Mouse (Mus musculus) urinary bladder, postnatal 36 days (tissue): ENCODE data around the gene Hmgn3.
"Not testable (repeated sequence)": the region's sequence is repeated elsewhere in the genome, so short reads cannot be mapped to it uniquely, and the experiment has no call there.

ENCODE experiments used
- DNase-seq, 2 experiments: peaks; one replicate each; pipeline ENCODE4 v3.0.0; 2022; ENCODE audit warnings: low spot score in 2 of 2, mixed read lengths in 1 of 2

Hmgn3 gene

GRCm38 (mm10) chr9:83146446-83147188, at the start of gene Hmgn3:
Gene Hmgn3 (minus strand): TSS chr9:83146685.
- peak; percentile 82 to 91 for DNase-seq

DNA sequence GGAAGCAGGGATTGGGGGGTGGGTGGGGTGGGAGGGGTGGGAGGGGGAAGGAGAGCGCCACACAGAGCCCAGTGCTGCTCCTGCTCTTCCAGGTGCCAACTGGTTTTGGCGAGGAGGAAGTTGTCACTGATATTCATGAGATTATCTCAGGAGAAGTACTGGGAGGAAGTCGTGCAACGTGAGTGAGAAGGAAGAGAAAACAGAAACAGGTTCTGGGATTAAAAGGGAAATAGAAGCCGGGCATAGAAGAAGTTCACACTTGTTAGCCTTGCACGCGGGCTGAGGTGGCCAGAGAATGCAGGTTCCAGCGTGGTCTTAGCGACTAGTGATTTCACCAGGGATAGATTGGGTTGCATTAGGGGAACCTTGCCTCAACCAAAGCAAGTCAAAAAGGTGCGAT, 49.3 kb upstream of the Hmgn3 start:
- DNase-seq = no peak

DNA sequence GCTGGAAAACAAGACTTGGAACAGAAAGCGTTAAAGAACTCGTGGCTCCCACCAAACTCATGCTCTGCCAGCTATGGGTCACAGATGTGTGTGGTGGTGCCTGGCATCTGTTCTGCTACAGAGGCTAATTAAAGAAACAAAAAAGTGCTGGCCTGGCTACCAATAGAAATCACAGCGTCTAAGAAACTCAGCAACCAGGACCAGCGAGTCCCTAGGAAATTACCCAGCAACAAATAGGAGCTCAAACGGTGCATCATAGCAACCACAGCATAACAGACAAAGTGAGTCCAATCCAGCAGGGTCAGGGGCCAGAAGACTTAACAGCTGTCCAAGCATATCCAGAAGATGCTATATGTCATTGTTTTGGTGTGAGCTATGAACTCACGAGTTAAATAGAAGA, 48.5 kb upstream of the Hmgn3 start:
- no peak for DNase-seq

DNA sequence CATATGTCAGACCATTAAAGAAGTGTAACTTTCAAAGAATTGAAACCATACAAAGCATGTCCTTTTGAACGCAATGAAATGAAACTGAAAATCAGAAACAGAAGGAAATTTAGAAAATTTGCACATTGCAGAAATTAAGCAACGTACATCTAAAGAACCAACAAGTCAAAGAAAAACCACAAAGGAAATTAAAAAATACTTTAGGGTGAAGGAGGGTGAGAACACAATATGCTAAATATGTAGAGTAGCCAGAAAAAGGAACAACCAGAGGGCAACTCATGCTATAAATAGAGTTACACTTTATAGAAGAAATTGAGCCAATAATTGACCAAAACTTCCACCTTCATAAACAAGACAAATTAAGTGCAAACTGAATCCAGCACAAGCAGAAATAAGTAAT, 41.3 kb upstream of the Hmgn3 start:
- DNase-seq = no peak

- DNase-seq = peak; percentile 39 to 42
Observed at GRCm38 (mm10) chr9:83145591-83146445, 667 bp downstream of the Hmgn3 start.

DNA sequence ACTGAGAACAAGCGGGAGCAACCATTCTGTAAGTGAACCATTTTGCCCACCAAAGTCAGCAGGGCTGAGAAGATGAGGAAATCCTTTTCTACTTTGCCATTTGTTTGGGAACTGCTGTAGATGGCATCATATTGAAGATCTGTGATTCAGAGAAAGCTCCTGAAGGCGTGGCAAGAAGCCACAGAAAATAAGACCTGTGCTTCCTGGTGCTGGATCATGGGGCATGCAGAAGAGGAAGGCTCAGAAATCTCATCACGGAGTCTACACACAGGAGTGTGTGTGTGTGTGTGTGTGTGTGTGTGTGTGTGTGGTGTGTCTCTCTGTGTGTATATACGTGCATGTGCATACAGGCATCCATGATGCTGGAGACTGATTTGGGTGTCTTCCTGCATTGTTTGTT, 16.7 kb downstream of the Hmgn3 start:
- no peak for DNase-seq

DNA sequence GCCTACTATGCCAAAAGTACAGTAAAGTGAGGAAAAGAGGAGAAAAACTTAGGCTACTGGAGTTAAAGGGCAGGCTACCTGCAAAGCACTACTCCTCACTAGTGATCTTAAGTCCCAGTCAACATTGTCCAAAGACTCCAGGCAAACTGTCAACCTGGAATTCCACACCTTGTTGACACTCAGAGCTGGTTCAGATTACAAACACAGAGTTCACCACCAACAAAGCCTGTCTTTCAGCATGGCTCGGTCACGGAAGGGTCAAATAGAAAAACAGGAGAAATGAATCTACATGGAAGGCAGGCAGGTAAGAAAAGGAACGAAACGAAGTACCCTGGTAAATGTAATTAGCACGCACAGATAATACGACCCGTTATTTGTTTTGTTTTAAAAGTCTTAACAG, 18.6 kb downstream of the Hmgn3 start:
- DNase-seq = peak in 1 of 2 experiments; percentile 26

- DNase-seq = not testable (repeated sequence)
Observed at GRCm38 (mm10) chr9:83126482-83126881, 20.0 kb downstream of the Hmgn3 start.

- no peak for DNase-seq
Observed at GRCm38 (mm10) chr9:83119211-83119610, 27.3 kb downstream of the Hmgn3 start.

GRCm38 (mm10) chr9:83117486-83117885, 29.0 kb downstream of the Hmgn3 start:
- no peak for DNase-seq

- no peak for DNase-seq
Observed at GRCm38 (mm10) chr9:83116774-83117474, 29.6 kb downstream of the Hmgn3 start.

DNA sequence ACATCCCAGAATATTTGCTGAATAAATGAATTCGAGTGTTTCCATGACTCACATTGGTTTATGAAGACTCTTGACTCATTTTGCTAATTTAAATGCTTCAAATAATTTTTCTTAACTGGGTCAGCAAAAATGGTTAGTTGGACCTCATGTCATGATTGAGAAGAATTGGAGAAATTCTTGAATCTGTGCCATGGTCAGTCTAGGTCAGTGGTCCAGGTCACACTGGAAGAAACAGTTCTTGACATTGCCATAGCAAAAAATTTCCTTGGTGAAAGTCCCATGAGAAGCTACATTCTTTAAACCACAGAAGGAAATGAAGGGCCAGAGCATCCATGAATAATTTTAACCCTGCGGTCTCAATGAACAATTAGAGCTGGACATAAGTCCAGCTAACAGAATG, 30.8 kb downstream of the Hmgn3 start:
- no peak for DNase-seq

DNA sequence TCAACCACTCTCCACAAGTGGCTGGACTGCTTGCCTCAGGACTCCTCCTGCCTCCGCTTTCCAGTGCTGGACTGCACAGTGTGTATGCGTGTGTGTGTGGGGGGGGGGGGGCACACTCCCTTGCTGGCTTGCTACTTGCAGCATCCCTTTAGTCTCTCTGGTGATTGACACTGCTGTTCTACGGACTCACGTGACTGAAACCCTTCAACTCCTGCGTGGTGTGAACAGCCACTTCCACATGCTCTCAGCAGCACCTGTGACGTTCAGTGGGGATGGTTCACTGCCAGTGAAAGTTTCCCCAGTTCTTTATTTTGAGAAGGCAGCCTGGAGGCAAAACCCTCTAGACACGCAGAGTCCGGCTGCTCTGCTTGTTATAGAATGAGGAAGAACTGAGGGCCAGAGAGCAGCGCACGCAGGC, 32.7 kb downstream of the Hmgn3 start:
- DNase-seq = no peak

GRCm38 (mm10) chr9:83112305-83112768, 34.1 kb downstream of the Hmgn3 start:
- no peak for DNase-seq

DNA sequence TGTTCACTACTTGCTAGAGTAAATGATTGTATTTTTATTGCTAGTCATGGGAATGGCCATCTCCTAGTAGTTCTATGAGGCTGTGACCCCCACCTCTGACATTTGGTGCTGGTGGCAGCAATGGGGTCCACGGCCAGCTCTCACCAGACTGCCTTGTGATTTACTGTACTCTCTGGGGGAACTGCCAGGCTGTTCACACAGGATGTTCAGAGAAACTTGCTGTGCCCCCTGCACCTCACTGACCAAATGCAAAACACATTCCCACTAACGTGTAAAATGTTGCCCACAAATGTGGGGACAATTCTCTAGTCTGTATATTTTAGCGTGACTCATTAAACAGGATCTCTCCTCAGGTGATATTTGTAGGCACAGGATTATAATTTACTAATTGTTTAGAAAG, 34.7 kb downstream of the Hmgn3 start:
- DNase-seq = no peak

DNA sequence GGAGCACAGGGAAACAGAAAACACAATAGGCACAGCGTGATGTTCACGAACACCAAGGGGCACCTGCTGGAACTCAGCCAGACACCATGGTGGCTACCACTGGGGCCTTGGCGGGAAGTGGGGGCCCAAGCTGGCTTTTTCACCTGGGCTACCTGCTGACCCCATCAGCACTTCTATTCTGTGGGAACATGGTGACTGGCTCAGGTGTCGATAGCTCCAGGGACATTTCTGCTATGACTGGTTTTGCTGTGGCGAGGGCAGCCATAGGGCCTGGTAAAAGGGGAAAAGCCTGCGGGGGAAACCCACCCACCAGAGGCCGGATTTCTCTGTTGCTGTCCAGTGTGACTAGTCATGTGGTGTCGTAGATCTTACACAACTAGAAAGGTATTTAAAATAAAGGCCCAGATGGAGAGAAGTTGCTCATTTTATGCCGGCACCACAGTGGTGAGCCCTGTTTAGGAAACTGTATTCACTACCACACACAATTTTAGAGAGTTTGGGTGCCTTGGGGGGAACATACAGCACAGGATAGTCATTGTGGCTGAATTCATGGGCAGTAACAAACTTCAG, 35.3 kb downstream of the Hmgn3 start:
- no peak for DNase-seq

- no peak for DNase-seq
Observed at GRCm38 (mm10) chr9:83110406-83111116, 35.9 kb downstream of the Hmgn3 start.

GRCm38 (mm10) chr9:83109705-83110104, 36.8 kb downstream of the Hmgn3 start:
- DNase-seq = no peak

DNA sequence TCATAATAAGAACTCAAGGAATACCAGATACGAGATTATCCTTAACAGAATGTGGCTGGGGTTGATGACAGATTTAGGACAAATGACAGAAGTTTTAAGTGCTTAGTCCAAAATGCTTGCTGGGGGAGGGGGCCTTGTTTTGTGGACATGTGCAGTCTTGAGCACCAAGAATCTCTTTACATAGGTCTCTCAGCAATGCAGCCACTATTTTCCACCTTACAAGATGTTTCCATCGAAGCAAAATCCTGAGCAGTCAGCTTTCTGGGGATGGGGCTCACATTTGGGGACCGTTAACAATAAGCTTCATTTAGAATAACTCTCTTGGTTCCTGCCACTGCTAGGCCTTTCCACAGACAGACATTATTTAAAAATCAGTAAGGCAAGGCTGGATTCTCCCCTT, 37.7 kb downstream of the Hmgn3 start:
- no peak for DNase-seq

- DNase-seq = no peak
Observed at GRCm38 (mm10) chr9:83103785-83104184, 42.7 kb downstream of the Hmgn3 start.

DNA sequence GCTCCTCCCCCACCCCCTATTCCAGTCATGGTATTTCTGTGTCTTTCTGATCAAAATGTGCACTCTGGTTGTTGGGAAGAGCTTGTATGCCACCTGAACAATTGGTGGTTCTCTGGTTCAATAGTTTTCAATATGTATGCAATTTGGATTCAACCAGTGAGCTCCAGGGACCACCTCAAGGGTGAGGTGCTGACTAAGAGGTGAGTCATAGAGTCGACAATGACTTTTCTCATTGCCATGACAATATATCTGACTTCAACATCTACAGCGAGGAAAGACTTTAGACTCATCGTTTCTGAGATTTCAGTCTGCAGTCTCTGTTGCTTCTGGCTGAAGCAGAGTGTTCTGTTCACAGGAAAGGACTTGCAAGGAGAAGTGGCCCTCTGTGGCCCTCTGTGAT, 44.8 kb downstream of the Hmgn3 start:
- no peak for DNase-seq
